Mouse (Mus musculus) T-helper 1 cell (primary cell): ENCODE results near the gene Mvk.

Experiments
- in situ Hi-C: fragments of 300-600 bp; cut with MboI, MseI; formaldehyde crosslinking; loops from one replicate; pipeline ENCODE4 v1.15.1; 2025; ENCODE audit warnings: high pct_unique_total_duplicates

Mvk gene

GRCm38 (mm10) chr5:114509461-114509860 lies 65.4 kb downstream of the Mvk start:
- in situ Hi-C loops = no loop called here
